Mouse (Mus musculus) cortical plate, adult 2 months (tissue): ENCODE results near the gene Wdr61.

Source experiments
- CTCF ChIP-seq: fragments of 200-500 bp; IDR thresholded peaks from 2 replicates; pipeline ENCODE4 v1.5.1; 2011; ENCODE audit warnings: mild to moderate bottlenecking, control low read depth, low read length; ENCODE audit not compliant: insufficient read depth; ENCODE audit errors: extremely low read depth
- POLR2A ChIP-seq: fragments of 200-500 bp; IDR thresholded peaks from 2 replicates; pipeline ENCODE4 v1.6.1; 2011; ENCODE audit warnings: mild to moderate bottlenecking, low read length, control low read depth; ENCODE audit not compliant: insufficient read depth; ENCODE audit errors: extremely low read depth

- TF ChIP-seq CTCF = no peak
- TF ChIP-seq POLR2A = no peak
Measured at GRCm38 (mm10) chr9:54750215-54750981, 16.1 kb upstream of the Wdr61 start.
